Mouse (Mus musculus) CH12.LX (cell line): Measurements from ENCODE around the gene Slc15a3. TPM values are rescaled to one million over a fixed set of nuclear protein-coding genes. Genes with fewer than 3 reads are reported as not detected.

Experiments used
- DNase-seq: peaks from one replicate; pipeline ENCODE4 v3.0.0-alpha.2; 2013; ENCODE audit errors: extremely low read depth
- H3K27ac ChIP-seq: 2 replicates; pipeline ENCODE4 v1.5.1; 2012; ENCODE audit warnings: low read depth, mild to moderate bottlenecking, control low read depth, moderate library complexity; ENCODE audit not compliant: insufficient read depth
- H3K27me3 ChIP-seq: replicated peaks from 2 replicates; pipeline ENCODE3; 2012; ENCODE audit warnings: inconsistent platforms
- H3K36me3 ChIP-seq, 2 experiments: replicated peaks in 1 of 2; 2 replicates each; pipeline versions ENCODE3 to v1.6.1; 2012; ENCODE audit warnings: inconsistent platforms in 1 of 2, low read length in 1 of 2, mild to moderate bottlenecking in 1 of 2, mixed read lengths in 1 of 2, moderate library complexity in 1 of 2; ENCODE audit not compliant: control insufficient read depth in 1 of 2, insufficient read depth in 1 of 2
- H3K4me1 ChIP-seq, 2 experiments: 2 replicates each; pipeline ENCODE4 v1.6.1; 2012; ENCODE audit warnings: inconsistent platforms in 1 of 2, moderate library complexity in 1 of 2; ENCODE audit not compliant: insufficient read depth in 2 of 2, control insufficient read depth in 1 of 2
- H3K4me2 ChIP-seq: 2 replicates; pipeline ENCODE4 v1.6.1; 2012; ENCODE audit warnings: low read depth, mild to moderate bottlenecking, control low read depth; ENCODE audit not compliant: poor library complexity, insufficient read depth, severe bottlenecking
- H3K4me3 ChIP-seq, 3 experiments: fragments of 150-350 bp in 1 of 3; sonication (generic) in 1 of 3; replicated peaks in 1 of 3; 2 replicates each; pipeline versions ENCODE3 to v1.5.1; 2011 to 2012; ENCODE audit warnings: low read depth in 2 of 3, low read length in 2 of 3, mild to moderate bottlenecking in 2 of 3, moderate library complexity in 2 of 3, control low read depth in 1 of 3, improper control_type of control experiment in 1 of 3, inconsistent platforms in 1 of 3, mixed read lengths in 1 of 3; ENCODE audit not compliant: poor library complexity in 1 of 3
- H3K79me2 ChIP-seq: replicated peaks from 2 replicates; pipeline ENCODE4 v1.6.1; 2012; ENCODE audit warnings: mild to moderate bottlenecking, moderate library complexity; ENCODE audit not compliant: control insufficient read depth, poor library complexity, insufficient read depth, severe bottlenecking; ENCODE audit errors: extremely low read depth
- H3K9ac ChIP-seq: 2 replicates; pipeline ENCODE4 v1.6.1; 2012; ENCODE audit warnings: low read depth, mild to moderate bottlenecking, control low read depth, moderate library complexity; ENCODE audit not compliant: insufficient read depth
- H3K9me3 ChIP-seq: replicated peaks from 2 replicates; pipeline ENCODE3; 2012; ENCODE audit warnings: low read length, inconsistent platforms, mixed read lengths
- CHD2 ChIP-seq: IDR thresholded peaks from 2 replicates; pipeline ENCODE4 v1.6.1; 2011; ENCODE audit warnings: low read length, improper control_type of control experiment
- E2F4 ChIP-seq: IDR thresholded peaks from 2 replicates; pipeline ENCODE4 v1.6.1; 2011; ENCODE audit warnings: low read depth, low read length, improper control_type of control experiment; ENCODE audit not compliant: insufficient replicate concordance
- ELF1 ChIP-seq: IDR thresholded peaks from 2 replicates; pipeline ENCODE4 v1.6.1; 2014; ENCODE audit warnings: low read depth, mild to moderate bottlenecking, inconsistent platforms, low read length, improper control_type of control experiment
- ETS1 ChIP-seq: conservative IDR thresholded peaks from 2 replicates; pipeline ENCODE4 v1.6.1; 2012; ENCODE audit warnings: low read depth, mild to moderate bottlenecking, inconsistent platforms, low read length, improper control_type of control experiment, moderate library complexity
- KAT2A ChIP-seq: IDR thresholded peaks from 2 replicates; pipeline ENCODE4 v1.6.1; 2012; ENCODE audit warnings: low read length, improper control_type of control experiment, inconsistent platforms; ENCODE audit not compliant: insufficient replicate concordance
- MAZ ChIP-seq: IDR thresholded peaks from 2 replicates; pipeline ENCODE4 v1.6.1; 2012; ENCODE audit warnings: low read depth, mild to moderate bottlenecking, inconsistent platforms, low read length, improper control_type of control experiment, moderate library complexity
- MYC ChIP-seq: IDR thresholded peaks from 2 replicates; pipeline ENCODE4 v1.6.1; 2011; ENCODE audit warnings: low read depth, mild to moderate bottlenecking, improper control_type of control experiment, low read length
- NELFE ChIP-seq: IDR thresholded peaks from 2 replicates; pipeline ENCODE4 v1.6.1; 2011; ENCODE audit warnings: low read depth, low read length, improper control_type of control experiment
- NRF1 ChIP-seq: IDR thresholded peaks from 2 replicates; pipeline ENCODE4 v1.6.1; 2014; ENCODE audit warnings: low read depth, mild to moderate bottlenecking, inconsistent platforms, low read length, improper control_type of control experiment, moderate library complexity
- POLR2A ChIP-seq: IDR thresholded peaks from 2 replicates; pipeline ENCODE4 v1.6.1; 2011; ENCODE audit warnings: low read depth, mild to moderate bottlenecking, improper control_type of control experiment, low read length
- RAD21 ChIP-seq: IDR thresholded peaks from 2 replicates; pipeline ENCODE4 v1.6.1; 2011; ENCODE audit warnings: low read depth, mild to moderate bottlenecking, low read length, improper control_type of control experiment, moderate library complexity
- SIN3A ChIP-seq: IDR thresholded peaks from 2 replicates; pipeline ENCODE4 v1.6.1; 2012; ENCODE audit warnings: low read length, improper control_type of control experiment, inconsistent platforms
- SMC3 ChIP-seq: IDR thresholded peaks from 2 replicates; pipeline ENCODE4 v1.6.1; 2011; ENCODE audit warnings: low read depth, low read length, improper control_type of control experiment
- TBP ChIP-seq: conservative IDR thresholded peaks from 2 replicates; pipeline ENCODE4 v1.6.1; 2011; ENCODE audit warnings: low read depth, low read length, improper control_type of control experiment
- TCF12 ChIP-seq: IDR thresholded peaks from 2 replicates; pipeline ENCODE4 v1.6.1; 2014; ENCODE audit warnings: low read depth, mild to moderate bottlenecking, inconsistent platforms, low read length, improper control_type of control experiment
- UBTF ChIP-seq: IDR thresholded peaks from 2 replicates; pipeline ENCODE4 v1.6.1; 2012; ENCODE audit warnings: low read depth, mild to moderate bottlenecking, inconsistent platforms, low read length, improper control_type of control experiment, moderate library complexity
- USF1 ChIP-seq: IDR thresholded peaks from 2 replicates; pipeline ENCODE4 v1.6.1; 2014; ENCODE audit warnings: low read depth, mild to moderate bottlenecking, inconsistent platforms, low read length, improper control_type of control experiment
- USF2 ChIP-seq: conservative IDR thresholded peaks from 2 replicates; pipeline ENCODE4 v1.6.1; 2011; ENCODE audit warnings: low read depth, low read length, improper control_type of control experiment
- ZNF384 ChIP-seq: IDR thresholded peaks from 2 replicates; pipeline ENCODE4 v1.6.1; 2012; ENCODE audit warnings: low read depth, low read length, improper control_type of control experiment, inconsistent platforms
- dilution Hi-C: fragments of 300-500 bp; cut with MboI; formaldehyde crosslinking; loops from 2 replicates; pipeline ENCODE4 v1.14.3; 2020; ENCODE audit warnings: low sequenced_read_pairs; ENCODE audit not compliant: extremely low pct_unique_long_range_greater_than_20kb, extremely low pct_ligation_motif_present
- in situ Hi-C: fragments of 300-500 bp; cut with MboI; formaldehyde crosslinking; loops from 3 replicates; pipeline ENCODE4 v1.14.3; 2019; ENCODE audit warnings: low sequenced_read_pairs, low pct_ligation_motif_present, low pct_unique_long_range_greater_than_20kb, mixed read lengths
- polyA plus RNA-seq: library from polyadenylated mRNA; unstranded; fragments of >175 nt; gene quantifications from 2 replicates; pipeline ENCODE4 v1.2.1, GENCODE M21; 2012; ENCODE audit warnings: low read depth; ENCODE audit not compliant: insufficient read length
- total RNA-seq, 2 experiments: library from RNA; depleted of rRNA; stranded (reverse); fragments of 300-350 nt in 1 of 2; fragments of >200 nt in 1 of 2; gene quantifications; 2 replicates each; pipeline ENCODE4 v1.2.3; 2012 to 2014

Gene Slc15a3
- total and polyA plus RNA-seq, 3 experiments = 84.5 to 219 (median 94.3) TPM

- Histone ChIP-seq H3K4me2 (no peak overlapping the region), H3K9ac (no peak overlapping the region), H3K4me1 (peaks cover 7 to 33% of the 10 kb centered on the region in 2 experiments), H3K4me3 (no peak overlapping the region), H3K27me3 (no peaks in the 10 kb centered on the region), H3K79me2 (no peaks in the 10 kb centered on the region), H3K36me3 (no peaks in the 10 kb centered on the region), H3K9me3 (no peaks in the 10 kb centered on the region), H3K27ac (no peak overlapping the region)
- dilution Hi-C loops (no loop called here), in situ Hi-C loops (no loop called here)
- TF ChIP-seq SMC3 (no peak), USF2 (no peak), NELFE (no peak), POLR2A (no peak), MAZ (no peak), USF1 (no peak), ETS1 (no peak), ZNF384 (no peak), MYC (no peak), CHD2 (no peak), ELF1 (no peak), SIN3A (no peak), NRF1 (no peak), KAT2A (no peak), E2F4 (no peak), UBTF (no peak), RAD21 (no peak)
- DNase-seq = no peak
Measured at GRCm38 (mm10) chr19:10833611-10834010, 5.9 kb upstream of the Slc15a3 start.

DNA sequence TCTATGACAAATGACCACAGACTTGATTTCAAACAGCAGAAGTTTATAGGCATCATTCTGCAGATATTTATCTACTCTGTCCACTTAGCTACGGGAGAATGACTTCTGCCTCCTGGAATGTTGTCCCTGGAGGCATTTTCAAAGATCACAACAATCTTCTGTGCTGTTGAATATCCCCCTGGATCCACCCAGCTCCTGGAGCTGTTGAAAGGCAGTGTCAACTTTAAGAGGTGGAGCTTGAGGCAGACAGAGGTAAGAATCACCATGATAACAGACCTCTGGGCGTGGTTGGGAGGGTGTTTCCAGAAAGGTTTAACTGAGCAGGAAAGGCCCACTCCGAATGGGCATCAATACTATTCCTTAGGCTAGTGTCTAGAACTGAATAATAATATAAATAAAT, 3.9 kb upstream of the Slc15a3 start:
- Histone ChIP-seq H3K4me3 (no peak overlapping the region), H3K9me3 (no peaks in the 10 kb centered on the region), H3K4me1 (peaks cover 7 to 31% of the 10 kb centered on the region in 2 experiments), H3K4me2 (no peak overlapping the region), H3K27ac (no peak overlapping the region), H3K79me2 (0 out of 2 replicates have a peak, but pooled peaks cover 3% of the 10 kb centered on the region), H3K36me3 (no peaks in the 10 kb centered on the region), H3K27me3 (no peaks in the 10 kb centered on the region), H3K9ac (no peak overlapping the region)
- in situ Hi-C loops = no loop called here
- dilution Hi-C loops = no loop called here
- no peak for DNase-seq
- TF ChIP-seq UBTF (no peak), TCF12 (no peak), MAZ (no peak), USF2 (no peak), TBP (no peak), RAD21 (no peak)
